Mouse (Mus musculus) forelimb bud, embryonic 11.5 days (tissue): ENCODE data around the gene Srbd1.
A peak's percentile ranks its signal among the peaks of the same experiment; 100 is the strongest.

Experiments used
- DNase-seq: peaks from one replicate; pipeline ENCODE4 v3.0.0-alpha.2; 2012; ENCODE audit warnings: low read depth, low spot score

The Srbd1 gene

DNA sequence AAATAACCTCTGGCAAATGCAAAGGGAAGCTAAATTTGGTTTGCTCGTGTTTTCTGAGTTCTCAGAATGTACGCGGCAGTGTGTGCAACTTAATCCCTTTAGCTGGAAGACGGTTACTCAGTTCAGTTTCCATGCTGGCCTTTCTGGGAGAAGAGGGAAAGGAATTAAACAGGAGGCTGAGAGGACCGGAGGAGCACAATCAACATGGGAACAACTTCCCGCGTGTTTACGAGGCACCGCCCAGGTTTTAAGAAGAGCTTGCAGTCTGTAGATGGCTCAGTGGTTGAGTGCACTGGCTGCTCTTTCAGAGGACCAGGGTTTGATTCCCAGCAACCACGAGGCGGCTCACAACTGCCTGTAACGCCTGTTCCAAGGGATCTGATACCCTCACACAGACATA lies 109.8 kb downstream of the Srbd1 start:
- no peak for DNase-seq

DNA sequence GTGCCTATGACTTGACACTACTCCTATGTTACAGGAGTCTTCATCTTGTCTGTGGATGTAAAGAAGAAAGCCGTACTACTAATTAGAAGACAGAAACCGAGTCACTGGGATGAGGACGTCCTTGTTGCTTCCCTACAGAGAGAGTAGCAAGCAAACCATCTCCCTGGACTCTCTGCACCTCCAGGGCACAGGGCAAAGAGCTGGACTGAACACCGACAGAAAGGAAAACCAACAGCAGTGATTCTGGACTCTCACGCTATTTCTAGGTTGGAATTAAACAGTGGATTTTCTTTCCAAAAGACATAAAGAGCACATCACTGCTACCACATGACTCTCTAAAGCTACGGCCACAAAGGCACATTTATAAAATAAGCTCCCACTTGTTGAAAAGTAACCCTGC lies 110.3 kb downstream of the Srbd1 start:
- DNase-seq = no peak

DNA sequence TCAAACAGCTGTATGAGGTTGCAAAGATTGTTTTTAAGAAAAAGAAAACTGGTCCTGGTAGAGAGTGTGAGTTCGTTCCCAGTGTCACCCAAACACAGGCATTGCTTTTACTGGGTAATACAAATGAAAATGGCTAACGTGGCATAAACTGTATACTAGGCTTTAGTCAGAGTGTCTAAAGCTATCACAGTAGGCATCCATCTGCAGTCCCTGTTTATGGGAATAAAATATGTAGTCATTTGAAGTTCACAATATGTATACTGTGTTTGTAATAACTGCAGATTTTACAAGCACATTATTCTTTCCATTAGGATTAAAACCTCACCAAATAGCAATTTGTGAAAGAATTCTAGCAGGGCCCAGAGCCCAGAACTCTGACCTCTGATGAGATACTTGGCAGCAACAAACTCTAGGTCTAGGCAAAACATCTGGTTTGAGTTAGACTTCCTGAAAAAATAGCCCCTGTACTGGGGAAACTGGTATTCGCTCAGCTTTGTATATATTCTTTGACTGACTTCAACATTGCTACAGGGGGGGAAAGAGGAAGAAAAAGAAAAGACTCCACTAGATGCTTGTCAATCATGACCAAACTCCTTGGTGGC lies 112.8 kb downstream of the Srbd1 start:
- DNase-seq = peak; percentile 53

DNA sequence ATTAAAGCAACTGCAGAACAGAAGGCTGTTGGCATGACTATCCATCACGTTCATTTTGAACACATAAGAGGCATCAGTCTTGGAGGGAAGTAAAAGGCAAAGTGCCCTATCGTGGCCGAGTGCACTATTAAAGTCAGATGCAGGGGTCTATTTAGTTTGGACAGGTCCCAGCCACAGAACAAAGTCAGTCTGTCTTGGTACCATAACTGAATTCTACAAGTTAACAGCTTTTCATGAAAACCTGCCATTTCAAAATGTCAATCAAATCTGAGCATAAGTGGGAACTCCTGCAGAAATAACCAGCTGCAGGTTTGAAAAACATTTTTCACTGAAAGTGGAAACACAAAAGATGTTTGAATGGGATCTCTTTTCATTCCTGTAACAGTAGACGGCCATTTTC lies 115.0 kb downstream of the Srbd1 start:
- no peak for DNase-seq

DNA sequence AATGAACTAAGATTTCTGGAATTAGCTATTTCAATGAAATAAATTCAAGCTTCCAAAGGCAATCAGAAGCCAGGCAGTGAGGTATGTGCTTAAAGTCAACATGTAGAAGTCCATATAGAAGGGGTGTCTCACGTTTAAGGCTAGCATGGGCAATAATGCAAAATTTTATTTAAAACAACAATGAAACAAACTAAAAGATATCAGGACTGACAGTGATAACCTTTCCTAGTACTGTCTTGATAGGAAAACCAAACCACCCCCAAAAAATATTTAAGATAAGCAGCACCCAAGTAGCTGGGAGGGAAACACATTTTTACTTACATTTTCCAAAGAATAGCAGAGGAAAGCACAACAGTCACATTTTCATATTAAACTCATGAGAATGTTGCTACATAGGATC lies 115.8 kb downstream of the Srbd1 start:
- no peak for DNase-seq

DNA sequence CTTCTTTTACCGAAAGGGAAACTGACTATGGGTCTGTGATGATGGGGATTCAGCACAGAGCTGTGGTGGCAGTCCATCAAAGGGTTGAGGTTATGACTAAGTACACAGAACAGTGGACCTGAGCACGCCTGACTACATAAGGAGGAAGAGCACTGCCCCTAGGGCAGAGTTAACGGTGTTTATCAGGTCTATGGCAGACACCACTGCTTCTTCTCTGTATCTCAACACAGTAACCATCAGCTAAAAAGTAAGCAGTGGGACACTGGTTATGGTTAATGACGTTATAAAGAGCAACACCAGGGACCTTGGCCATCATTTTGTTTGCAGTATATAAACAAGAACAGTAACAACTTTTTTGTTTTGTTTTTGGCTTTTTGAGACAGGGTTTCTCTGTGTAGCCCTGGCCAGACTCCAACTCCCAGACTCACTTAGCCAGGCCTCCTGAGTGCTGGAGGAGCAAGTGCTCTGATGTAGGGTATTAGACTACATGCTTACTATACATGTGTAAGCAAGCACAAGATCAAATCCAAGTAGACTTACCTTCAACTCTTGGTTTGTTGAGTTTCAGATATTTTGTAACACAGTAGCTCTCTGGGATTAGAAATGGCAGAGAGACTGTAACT lies 117.3 kb downstream of the Srbd1 start:
- DNase-seq = no peak

DNA sequence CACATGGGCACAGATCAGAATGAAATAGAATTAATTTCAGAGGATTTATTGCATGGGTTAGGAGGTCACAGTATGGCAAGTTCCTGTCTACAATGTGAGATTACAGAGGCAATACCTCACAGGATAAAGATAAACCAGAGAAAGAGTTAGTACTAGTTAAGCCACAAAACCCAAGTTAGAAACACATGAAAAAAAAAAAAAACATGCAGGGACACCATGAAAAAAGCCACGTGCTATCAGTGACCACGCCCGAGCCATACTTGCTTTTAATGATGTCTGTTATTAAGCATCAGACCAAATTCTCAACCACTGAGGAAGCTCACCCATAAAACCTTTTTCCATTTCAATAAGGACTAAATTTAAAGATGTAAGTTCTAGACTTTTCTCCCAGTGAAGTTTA lies 120.4 kb downstream of the Srbd1 start:
- DNase-seq = no peak

DNA sequence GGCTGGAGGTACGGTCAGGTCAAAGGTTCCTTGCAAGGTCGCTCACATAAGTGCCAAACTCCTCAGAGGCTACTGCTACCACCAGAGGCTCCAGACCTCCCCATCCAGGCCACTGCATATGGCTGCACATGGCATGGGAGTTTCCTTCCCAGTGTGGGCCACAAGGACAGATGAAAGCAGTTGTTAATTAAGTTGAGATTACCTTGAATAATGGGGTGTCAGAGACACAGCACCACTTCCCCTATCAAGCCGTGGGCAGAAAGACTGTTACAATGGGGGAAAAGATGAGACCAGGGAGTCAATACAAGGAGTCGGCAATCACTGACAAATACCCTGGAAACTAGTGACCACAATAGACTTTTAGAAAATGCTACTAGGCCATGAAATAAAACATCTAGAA lies 122.6 kb downstream of the Srbd1 start:
- DNase-seq = no peak

DNA sequence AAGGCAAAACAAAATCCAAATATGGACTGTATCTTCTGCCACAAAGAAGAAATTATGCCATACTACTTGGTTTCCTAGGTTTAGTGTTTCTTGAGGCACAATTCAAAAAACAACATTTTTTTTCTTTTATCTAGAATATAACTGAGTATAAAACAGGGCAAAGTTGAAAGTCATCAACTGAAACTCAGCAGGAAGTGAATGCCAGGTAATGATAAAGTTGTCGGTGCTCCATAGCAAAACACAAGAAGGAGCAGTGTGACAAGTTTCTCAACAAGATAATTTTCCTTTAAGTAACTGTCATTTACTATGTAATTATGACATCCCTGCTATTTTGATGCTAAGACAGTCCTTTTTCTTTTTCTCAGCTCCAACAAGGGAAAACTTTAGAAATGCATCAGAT lies 123.2 kb downstream of the Srbd1 start:
- DNase-seq = no peak

DNA sequence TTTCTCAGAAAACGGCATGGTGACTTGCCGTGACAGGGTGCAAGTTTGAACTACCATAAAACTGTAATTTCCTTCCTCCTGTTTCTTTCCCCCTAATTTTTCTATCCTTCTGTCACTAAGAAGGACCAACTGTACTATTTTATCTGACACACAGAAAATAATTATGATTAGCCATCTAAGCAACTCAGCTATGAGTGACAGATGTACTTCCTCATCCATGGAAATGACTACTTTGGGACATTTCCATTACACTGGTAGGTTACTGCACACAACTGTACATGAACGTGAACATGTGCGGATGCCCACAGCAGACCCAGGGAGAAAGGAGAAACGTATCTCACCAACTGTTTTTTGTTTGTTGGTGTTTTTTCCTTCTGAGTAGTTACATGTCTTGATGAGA lies 123.7 kb downstream of the Srbd1 start:
- no peak for DNase-seq

GRCm38 (mm10) chr17:86019793-86020192 lies 125.2 kb downstream of the Srbd1 start:
- no peak for DNase-seq

- no peak for DNase-seq
These were observed 130.7 kb downstream of the Srbd1 start for GRCm38 (mm10) chr17:86014246-86014645.

DNA sequence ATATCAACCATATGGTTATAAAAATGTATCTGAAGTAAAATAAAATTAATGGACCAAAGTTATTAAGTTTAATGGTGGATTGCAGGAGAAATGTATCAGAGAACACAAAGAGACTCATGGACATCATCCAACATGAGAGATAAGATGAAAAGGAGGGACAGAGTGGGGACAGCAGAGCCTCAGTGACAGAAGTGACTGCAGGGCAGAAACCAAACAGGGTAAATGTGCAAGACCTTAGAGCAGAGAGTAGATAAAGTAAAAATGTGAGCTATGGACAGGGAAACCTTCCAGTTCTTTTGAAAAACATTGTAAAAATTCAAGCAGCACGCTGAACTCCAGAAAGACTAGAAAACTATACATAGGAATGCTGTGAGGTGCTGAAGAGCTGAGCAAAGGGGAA lies 132.4 kb downstream of the Srbd1 start:
- no peak for DNase-seq

DNA sequence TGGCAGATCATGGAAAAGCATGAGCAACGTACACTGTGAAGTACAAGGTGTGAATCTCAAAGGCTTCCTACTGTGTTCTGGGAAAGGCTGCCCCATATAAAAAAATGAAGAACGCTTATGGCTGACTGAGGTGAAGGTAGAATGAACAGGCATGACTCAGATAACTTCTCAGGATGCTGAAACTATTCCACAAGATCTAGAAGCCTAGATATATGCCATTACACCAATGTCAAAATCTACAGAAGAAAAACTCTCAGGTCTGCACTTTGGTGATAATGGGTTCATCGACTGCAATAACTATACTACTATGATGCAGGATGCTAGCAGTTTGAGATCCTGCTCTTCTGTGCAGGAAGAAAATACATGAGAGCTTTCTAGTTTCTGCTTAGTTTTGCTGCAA lies 133.1 kb downstream of the Srbd1 start:
- DNase-seq = no peak

DNA sequence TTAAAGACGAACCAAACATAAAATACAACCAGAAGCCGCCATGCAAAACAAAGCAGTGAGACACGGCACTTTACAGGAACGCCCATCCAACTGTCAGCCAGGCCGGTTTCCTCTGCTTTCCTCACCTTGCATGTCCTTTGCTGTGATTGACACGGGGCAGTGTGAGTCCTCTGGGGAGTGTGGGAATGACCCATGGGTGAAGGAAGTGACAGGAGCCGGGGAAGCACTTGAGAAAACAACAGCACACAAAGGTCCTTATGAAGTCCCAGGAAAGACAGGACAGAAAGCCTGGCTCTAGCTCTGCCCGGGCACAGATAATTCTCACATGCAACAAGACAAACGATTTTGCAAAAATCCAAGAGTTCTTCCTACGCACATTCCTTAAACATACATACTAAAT lies 136.6 kb downstream of the Srbd1 start:
- no peak for DNase-seq

DNA sequence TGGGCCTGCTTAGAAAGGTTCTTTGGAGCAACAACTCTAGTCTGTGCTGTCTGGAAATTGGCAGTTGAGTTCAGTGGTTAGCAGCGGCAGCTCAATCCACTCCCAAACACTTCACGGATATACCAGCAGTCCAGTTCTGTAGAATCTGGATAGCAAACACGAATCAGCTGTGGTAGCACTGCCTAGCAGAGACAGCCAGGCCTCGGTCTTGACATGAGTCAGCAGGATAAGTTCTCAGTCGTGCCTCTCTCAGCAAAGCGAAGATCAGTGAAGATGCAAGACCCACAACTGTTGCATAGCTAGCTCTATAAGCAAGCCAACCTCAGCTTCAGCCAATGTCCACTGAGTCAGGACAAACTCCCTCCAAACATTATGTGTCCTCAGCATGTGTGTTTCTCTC lies 142.9 kb downstream of the Srbd1 start:
- no peak for DNase-seq

DNA sequence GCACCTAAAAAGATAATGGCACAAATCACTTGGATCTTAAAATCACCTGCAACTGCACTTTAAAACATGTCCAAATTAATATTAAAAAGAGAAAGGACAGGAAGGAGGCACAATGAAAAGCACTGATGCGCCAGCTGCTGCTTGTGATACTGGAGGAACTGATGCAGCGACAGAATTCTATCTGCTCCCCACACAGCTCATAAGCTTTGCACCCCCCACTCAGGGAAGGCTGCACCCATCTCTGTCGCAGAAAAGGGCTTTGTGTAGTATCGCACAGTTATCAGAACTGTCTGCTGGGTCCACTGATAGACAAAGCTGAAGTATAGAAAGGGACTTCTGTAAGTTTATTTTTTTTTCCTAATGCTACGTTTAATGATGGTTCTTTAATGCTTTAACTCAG lies 143.3 kb downstream of the Srbd1 start:
- no peak for DNase-seq

DNA sequence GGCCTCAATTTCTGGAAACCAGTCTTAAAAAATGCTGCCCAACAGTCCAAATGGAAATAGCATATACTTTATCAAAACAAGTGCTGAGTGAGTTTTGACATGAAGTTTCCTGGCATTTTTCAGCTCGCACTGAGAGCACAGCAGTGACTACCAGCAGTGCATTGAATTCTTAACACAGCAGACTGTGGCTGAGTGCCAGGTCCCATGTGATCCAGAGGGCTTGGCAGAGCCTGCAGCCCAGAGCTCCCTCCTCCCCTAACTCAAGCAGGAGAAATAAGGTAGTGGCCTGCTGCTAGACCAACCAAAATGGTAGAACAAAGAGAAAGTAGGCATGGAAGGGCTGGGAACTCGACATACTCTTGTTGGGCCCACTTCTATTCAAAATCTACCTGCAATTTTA lies 149.2 kb downstream of the Srbd1 start:
- DNase-seq = peak; percentile 7

DNA sequence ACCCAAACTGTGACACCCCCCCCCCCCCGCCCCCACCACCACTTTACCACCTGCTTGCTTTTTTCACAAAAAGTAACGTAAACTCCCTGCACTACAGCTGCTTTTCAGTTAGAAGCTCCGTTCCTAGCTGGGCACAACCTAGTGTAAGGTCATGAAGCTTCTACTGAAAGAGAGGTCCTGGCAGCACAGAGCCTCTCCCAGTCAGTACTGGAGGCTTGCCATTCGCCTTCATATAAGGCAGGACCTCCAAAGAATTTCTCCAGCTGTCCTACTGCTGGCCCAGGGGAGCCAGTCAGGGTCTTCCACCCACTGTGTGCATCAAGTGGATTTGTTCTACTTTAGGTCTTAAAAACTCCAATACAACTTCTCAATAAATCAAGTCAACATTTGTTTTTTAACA lies 149.9 kb downstream of the Srbd1 start:
- no peak for DNase-seq

GRCm38 (mm10) chr17:85989058-85989769 lies 155.8 kb downstream of the Srbd1 start:
- DNase-seq = peak; percentile 43

- no peak for DNase-seq
These were observed 157.4 kb downstream of the Srbd1 start for GRCm38 (mm10) chr17:85987531-85987930.

- no peak for DNase-seq
These were observed 158.4 kb downstream of the Srbd1 start for GRCm38 (mm10) chr17:85986624-85987023.

DNA sequence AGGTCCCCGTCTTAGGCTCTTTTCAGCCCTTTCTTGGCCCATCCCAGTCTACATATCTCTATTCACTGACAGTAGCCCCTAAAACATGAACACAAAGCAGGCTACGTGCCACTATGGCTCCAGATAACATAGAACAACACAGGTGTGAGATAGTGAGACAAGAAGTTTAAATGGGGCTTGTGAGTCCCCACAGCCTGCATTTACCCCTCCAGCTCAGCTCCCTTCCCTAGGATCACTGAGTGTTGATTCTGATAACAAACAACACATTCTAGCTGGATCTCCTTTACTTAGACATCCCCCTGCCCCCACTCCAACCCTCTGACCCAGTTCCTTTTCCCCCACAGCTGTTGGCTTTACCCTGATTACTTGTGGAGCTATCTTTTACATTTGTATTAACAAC lies 158.8 kb downstream of the Srbd1 start:
- DNase-seq = no peak
